Mouse (Mus musculus): ENCODE data around the gene Smap1. TPM values are rescaled to one million over a fixed set of nuclear protein-coding genes. Genes with fewer than 3 reads are reported as not detected.

Gene Smap1
- total RNA-seq, 4 experiments from 2014 or later: 21.7 to 26.5 (median 23.9) TPM

- DNase-seq (ENCODE audit: low spot score in 2 of 2): no peak
Observed at GRCm38 (mm10) chr1:23920275-23920674, 1.8 kb downstream of the Smap1 start.

GRCm38 (mm10) chr1:23919086-23919485 is 3.0 kb downstream of the Smap1 start:
- DNase-seq (ENCODE audit: low spot score in 2 of 2): no peak

GRCm38 (mm10) chr1:23915483-23915882 is 6.6 kb downstream of the Smap1 start:
- no peak for DNase-seq (ENCODE audit: low spot score in 2 of 2)

- no peak for DNase-seq (ENCODE audit: low spot score in 2 of 2)
Observed at GRCm38 (mm10) chr1:23912988-23913387, 9.1 kb downstream of the Smap1 start.

GRCm38 (mm10) chr1:23906082-23906481 is 16.0 kb downstream of the Smap1 start:
- no peak for DNase-seq (ENCODE audit: low spot score in 2 of 2)

GRCm38 (mm10) chr1:23903340-23903739 is 18.8 kb downstream of the Smap1 start:
- DNase-seq (ENCODE audit: low spot score in 2 of 2): no peak

- DNase-seq (ENCODE audit: low spot score in 2 of 2): no peak
Observed at GRCm38 (mm10) chr1:23902736-23903135, 19.4 kb downstream of the Smap1 start.

GRCm38 (mm10) chr1:23899647-23900020 is 22.5 kb downstream of the Smap1 start:
- DNase-seq (ENCODE audit: low spot score in 2 of 2): no peak

- DNase-seq (ENCODE audit: low spot score in 2 of 2): no peak
Observed at GRCm38 (mm10) chr1:23899020-23899646, 23.0 kb downstream of the Smap1 start.

- DNase-seq (ENCODE audit: low spot score in 2 of 2): no peak
Observed at GRCm38 (mm10) chr1:23892072-23892471, 30.0 kb downstream of the Smap1 start.

- no peak for DNase-seq (ENCODE audit: low spot score in 2 of 2)
Observed at GRCm38 (mm10) chr1:23884914-23885313, 37.2 kb downstream of the Smap1 start.

- no peak for DNase-seq (ENCODE audit: low spot score in 2 of 2)
Observed at GRCm38 (mm10) chr1:23884087-23884668, 37.9 kb downstream of the Smap1 start.

GRCm38 (mm10) chr1:23882681-23883080 is 39.4 kb downstream of the Smap1 start:
- DNase-seq (ENCODE audit: low spot score in 2 of 2): no peak

GRCm38 (mm10) chr1:23872194-23872593 is 49.9 kb downstream of the Smap1 start:
- DNase-seq (ENCODE audit: low spot score in 2 of 2): no peak

- no peak for DNase-seq (ENCODE audit: low spot score in 2 of 2)
Observed at GRCm38 (mm10) chr1:23867350-23867862, 54.7 kb downstream of the Smap1 start.

GRCm38 (mm10) chr1:23865566-23865965 is 56.6 kb downstream of the Smap1 start:
- no peak for DNase-seq (ENCODE audit: low spot score in 2 of 2)

- no peak for DNase-seq (ENCODE audit: low spot score in 2 of 2)
Observed at GRCm38 (mm10) chr1:23860944-23861343, 61.2 kb downstream of the Smap1 start.

- DNase-seq (ENCODE audit: low spot score in 2 of 2): no peak
Observed at GRCm38 (mm10) chr1:23855623-23856022, 66.5 kb downstream of the Smap1 start.

- DNase-seq (ENCODE audit: low spot score in 2 of 2): no peak
Observed at GRCm38 (mm10) chr1:23846044-23846680, 76.0 kb downstream of the Smap1 start.

- DNase-seq (ENCODE audit: low spot score in 2 of 2): no peak
Observed at GRCm38 (mm10) chr1:23845007-23845406, 77.1 kb downstream of the Smap1 start.

- no peak for DNase-seq (ENCODE audit: low spot score in 2 of 2)
Observed at GRCm38 (mm10) chr1:23843790-23844189, 78.3 kb downstream of the Smap1 start.

- no peak for DNase-seq (ENCODE audit: low spot score in 2 of 2)
Observed at GRCm38 (mm10) chr1:23842629-23843028, 79.5 kb downstream of the Smap1 start.

GRCm38 (mm10) chr1:23840924-23841323 is 81.2 kb downstream of the Smap1 start:
- no peak for DNase-seq (ENCODE audit: low spot score in 2 of 2)
